Mouse (Mus musculus) heart, postnatal 10 days (tissue): Measurements from ENCODE around the gene Camta1. TPM values are rescaled to one million over a fixed set of nuclear protein-coding genes. Genes with fewer than 3 reads are reported as not detected.
"Not testable (repeated sequence)": the region's sequence is repeated elsewhere in the genome, so short reads cannot be mapped to it uniquely, and the experiment has no call there.

Experiments used
- DNase-seq, 2 experiments: peaks; one replicate each; pipeline ENCODE4 v3.0.0; 2021
- intact Hi-C: fragments of 180-260 bp; cut with DNase I; formaldehyde crosslinking; loops from one replicate; pipeline ENCODE4 v1.15.1; 2025
- total RNA-seq, 2 experiments: library from RNA; stranded (reverse); gene quantifications; 2 replicates each; pipeline ENCODE4 v1.2.3; 2021

Gene Camta1
- total RNA-seq, 2 experiments from 2014 or later, result 180 to 183 TPM

GRCm38 (mm10) chr4:150898716-150899365 lies 962.8 kb downstream of the Camta1 start:
- DNase-seq, result peak; percentile 76 to 83
- intact Hi-C loops, result loop anchor here (5.0 kb wide), 1 partner anchor 47 kb away; the partner anchor contains the start of gene Errfi1

- DNase-seq, result no peak
- intact Hi-C loops, result loop anchor here (5.0 kb wide), 1 partner anchor 45 kb away; the partner anchor contains the start of gene Errfi1
Observed at GRCm38 (mm10) chr4:150896896-150897624, 964.6 kb downstream of the Camta1 start.

GRCm38 (mm10) chr4:150894718-150895501 lies 966.8 kb downstream of the Camta1 start:
- DNase-seq, result no peak
- intact Hi-C loops, result loop anchor here (5.0 kb wide), 1 partner anchor 43 kb away; the partner anchor contains the start of gene Errfi1

- no peak for DNase-seq
- intact Hi-C loops, result no loop called here
Observed at GRCm38 (mm10) chr4:150891308-150891707, 970.4 kb downstream of the Camta1 start.

- intact Hi-C loops, result no loop called here
- DNase-seq, result no peak
Observed at GRCm38 (mm10) chr4:150889955-150890315, 971.7 kb downstream of the Camta1 start.

- intact Hi-C loops, result no loop called here
- no peak for DNase-seq
Observed at GRCm38 (mm10) chr4:150889273-150889954, 972.3 kb downstream of the Camta1 start.

GRCm38 (mm10) chr4:150888492-150888891 lies 973.2 kb downstream of the Camta1 start:
- intact Hi-C loops, result no loop called here
- no peak for DNase-seq

GRCm38 (mm10) chr4:150887903-150888302 lies 973.8 kb downstream of the Camta1 start:
- no peak for DNase-seq
- intact Hi-C loops, result no loop called here

- no peak for DNase-seq
- intact Hi-C loops, result no loop called here
Observed at GRCm38 (mm10) chr4:150882632-150883031, 979.0 kb downstream of the Camta1 start.

- no peak for DNase-seq
Observed at GRCm38 (mm10) chr4:150880364-150880763, 981.3 kb downstream of the Camta1 start.

GRCm38 (mm10) chr4:150879631-150880030 lies 982.0 kb downstream of the Camta1 start:
- DNase-seq, result no peak
- intact Hi-C loops, result no loop called here

More at GRCm38 (mm10) chr4:150880364-150880763, 981.3 kb downstream of the Camta1 start:
- intact Hi-C loops, result no loop called here

GRCm38 (mm10) chr4:150875393-150875792 lies 986.3 kb downstream of the Camta1 start:
- intact Hi-C loops, result no loop called here
- no peak for DNase-seq

GRCm38 (mm10) chr4:150874416-150874815 lies 987.3 kb downstream of the Camta1 start:
- intact Hi-C loops, DNase-seq: not testable (repeated sequence)

GRCm38 (mm10) chr4:150872681-150873080 lies 989.0 kb downstream of the Camta1 start:
- intact Hi-C loops, result no loop called here
- no peak for DNase-seq

GRCm38 (mm10) chr4:150872139-150872651 lies 989.5 kb downstream of the Camta1 start:
- DNase-seq, result no peak
- intact Hi-C loops, result no loop called here

GRCm38 (mm10) chr4:150871392-150872138 lies 990.1 kb downstream of the Camta1 start:
- DNase-seq, result peak; percentile 49 to 54
- intact Hi-C loops, result no loop called here

GRCm38 (mm10) chr4:150870963-150871391 lies 990.7 kb downstream of the Camta1 start:
- DNase-seq, result no peak
- intact Hi-C loops, result no loop called here

GRCm38 (mm10) chr4:150869276-150870197 lies 992.1 kb downstream of the Camta1 start:
- DNase-seq, result no peak
- intact Hi-C loops, result no loop called here

- no peak for DNase-seq
- intact Hi-C loops, result no loop called here
Observed at GRCm38 (mm10) chr4:150868859-150869258, 992.8 kb downstream of the Camta1 start.
